Mouse (Mus musculus) hindbrain, embryonic 11.5 days (tissue): ENCODE results near the gene Galk2. TPM values are rescaled to one million over a fixed set of nuclear protein-coding genes. Genes with fewer than 3 reads are reported as not detected.

Experiments
- ATAC-seq: fragments of 200-750 bp; cut with Nextera tagmentation; 2 replicates; pipeline ENCODE4 v1.8.0; 2017; ENCODE audit warnings: mild to moderate bottlenecking, moderate TSS enrichment, moderate library complexity; ENCODE audit not compliant: low FRiP score
- DNase-seq: peaks from one replicate; pipeline ENCODE4 v3.0.0-alpha.2; 2015; ENCODE audit warnings: low spot score
- H3K27ac ChIP-seq: fragments of 300-500 bp; sonication (generic); 2 replicates; pipeline ENCODE4 v1.5.1; 2014; ENCODE audit warnings: mild to moderate bottlenecking, low read depth, low read length
- H3K27me3 ChIP-seq: fragments of 300-500 bp; sonication (generic); 2 replicates; pipeline ENCODE4 v1.6.1; 2014; ENCODE audit warnings: mild to moderate bottlenecking, low read length, moderate library complexity, mixed read lengths; ENCODE audit not compliant: control insufficient read depth, insufficient read depth
- H3K36me3 ChIP-seq: fragments of 300-500 bp; sonication (generic); 2 replicates; pipeline ENCODE4 v1.6.1; 2014; ENCODE audit warnings: mild to moderate bottlenecking, low read length, moderate library complexity, mixed read lengths; ENCODE audit not compliant: control insufficient read depth, insufficient read depth
- H3K4me1 ChIP-seq: fragments of 300-500 bp; sonication (generic); replicated peaks from 2 replicates; pipeline ENCODE4 v1.6.1; 2014; ENCODE audit warnings: low read length, mixed read lengths; ENCODE audit not compliant: control insufficient read depth, insufficient read depth
- H3K4me2 ChIP-seq: fragments of 300-500 bp; sonication (generic); replicated peaks from 2 replicates; pipeline ENCODE4 v1.6.1; 2014; ENCODE audit warnings: mild to moderate bottlenecking, low read depth, low read length
- H3K4me3 ChIP-seq: fragments of 300-500 bp; sonication (generic); 2 replicates; pipeline ENCODE4 v1.5.1; 2014; ENCODE audit warnings: low read depth, low read length
- H3K9ac ChIP-seq: fragments of 300-500 bp; sonication (generic); 2 replicates; pipeline ENCODE4 v1.6.1; 2014; ENCODE audit warnings: low read depth, low read length
- H3K9me3 ChIP-seq: fragments of 300-500 bp; sonication (generic); 2 replicates; pipeline ENCODE4 v1.6.1; 2016; ENCODE audit warnings: low read length; ENCODE audit not compliant: control insufficient read depth
- WGBS: fragments of 180-500 bp; shearing (Covaris S2); extraction: QIAGEN DNeasy Blood & Tissue Kit; methylation state at CpG from one replicate; pipeline ENCODE4 v1.1.7; 2014; 5-methylcytosine and 5-hydroxymethylcytosine counted together
- polyA plus RNA-seq: library from polyadenylated mRNA; unstranded; fragments of >200 nt; fragmentation: Nextera tagmentation; extraction: Ambion mirVana; gene quantifications from 2 replicates; pipeline ENCODE4 v1.2.1, GENCODE M21; 2014

The Galk2 gene
- polyA plus RNA-seq, 1 experiment from 2014 or later = 35.5 TPM

DNA sequence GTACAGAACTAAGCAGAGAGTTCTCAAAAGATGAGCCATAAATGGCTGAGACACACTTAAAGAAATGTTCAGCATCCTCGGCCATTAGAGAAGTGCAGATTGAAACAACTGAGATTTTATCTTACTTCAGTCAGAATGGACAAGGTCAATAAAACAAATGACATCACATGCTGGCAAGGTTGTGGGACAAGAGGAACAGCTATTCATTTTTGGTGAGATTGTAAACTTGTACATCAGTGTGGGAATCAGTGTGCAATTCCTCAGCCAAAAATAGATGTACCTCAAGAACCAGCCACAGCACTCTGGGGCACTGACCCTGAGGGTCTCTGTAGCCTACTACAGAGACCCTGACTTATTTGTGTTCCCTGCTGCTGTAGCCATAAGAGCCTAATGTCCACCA, 84.4 kb downstream of the Galk2 start:
- no peaks in the 10 kb centered on the region for H3K4me1 ChIP-seq
- no peak overlapping the region for H3K9ac ChIP-seq
- H3K4me2 ChIP-seq = no peak overlapping the region
- no peak for DNase-seq
- H3K4me3 ChIP-seq = no peak overlapping the region
- no peak overlapping the region for H3K27ac ChIP-seq
- H3K27me3 ChIP-seq = no peaks in the 10 kb centered on the region
- ATAC-seq = no peak
- no peaks in the 10 kb centered on the region for H3K36me3 ChIP-seq
- no peaks in the 10 kb centered on the region for H3K9me3 ChIP-seq
- 87% methylated on average over 1 of the region's 1 CpGs for WGBS

DNA sequence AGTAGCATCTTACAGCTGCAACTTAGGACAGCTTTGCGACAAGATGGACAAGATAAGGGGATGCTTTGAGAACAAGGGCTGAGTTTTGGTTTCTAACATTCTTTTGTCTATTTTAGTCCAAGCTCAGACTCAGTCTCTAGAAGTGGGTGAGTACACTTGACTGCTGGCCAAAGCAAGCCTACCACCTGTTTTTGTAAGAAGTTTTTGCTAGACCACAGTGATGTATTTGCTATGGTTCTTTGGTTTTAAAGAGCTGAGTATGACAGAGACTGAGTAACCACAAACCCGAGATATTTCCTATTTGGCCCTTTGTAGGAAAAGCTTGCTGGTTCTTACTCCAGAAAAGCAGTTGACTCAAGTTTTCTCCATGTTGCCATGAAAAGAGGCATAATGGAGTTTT, 89.3 kb downstream of the Galk2 start:
- Histone ChIP-seq H3K4me3 (no peak overlapping the region), H3K4me2 (no peak overlapping the region), H3K27me3 (no peaks in the 10 kb centered on the region), H3K4me1 (no peaks in the 10 kb centered on the region), H3K9me3 (no peaks in the 10 kb centered on the region), H3K36me3 (no peaks in the 10 kb centered on the region), H3K9ac (no peak overlapping the region), H3K27ac (no peak overlapping the region)
- ATAC-seq (no peak), DNase-seq (no peak)
- 92% methylated on average over 2 of the region's 2 CpGs for whole genome bisulfite sequencing

DNA sequence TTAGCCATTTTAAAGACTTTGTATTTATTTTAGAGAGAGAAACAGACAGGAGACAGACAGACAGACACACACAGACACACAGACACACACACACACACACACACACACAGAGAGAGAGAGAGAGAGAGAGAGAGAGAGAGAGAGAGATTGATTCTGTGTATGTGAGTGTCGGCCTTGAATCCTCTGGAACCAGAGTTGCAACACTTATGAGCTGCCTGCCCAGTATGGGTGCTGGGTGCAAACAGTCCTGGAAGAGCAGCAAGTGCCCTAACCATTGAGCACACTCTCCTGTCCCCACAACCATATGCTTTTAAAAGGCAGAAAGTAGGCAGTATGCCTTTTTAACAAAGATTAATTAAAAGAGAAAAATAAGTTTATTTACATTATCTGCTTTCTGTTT, 109.9 kb downstream of the Galk2 start:
- no peaks in the 10 kb centered on the region for H3K27me3 ChIP-seq
- no peak for ATAC-seq
- WGBS = 88% methylated on average over 1 of the region's 1 CpGs

DNA sequence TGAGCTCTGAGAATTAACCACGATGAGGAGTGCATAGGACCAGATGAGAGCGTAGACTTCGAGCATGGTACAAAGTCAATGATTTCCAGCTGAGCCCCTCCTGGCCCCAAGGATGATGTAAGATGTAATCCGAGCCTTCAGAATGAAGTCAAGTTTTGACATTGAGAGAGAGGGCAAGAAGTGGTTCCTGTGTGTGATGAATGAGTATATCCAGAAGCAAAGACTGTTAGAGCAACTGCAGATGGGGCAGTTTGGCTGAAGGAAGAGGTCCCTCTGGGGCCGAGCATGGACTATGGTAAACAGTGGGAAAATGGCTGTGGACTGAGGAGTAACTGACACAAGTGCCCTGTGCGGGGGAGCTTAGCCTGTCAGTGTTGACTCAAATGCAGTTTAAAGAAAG, 114.3 kb downstream of the Galk2 start:
- Histone ChIP-seq H3K9me3 (no peaks in the 10 kb centered on the region), H3K9ac (no peak overlapping the region), H3K36me3 (no peaks in the 10 kb centered on the region), H3K4me2 (no peak overlapping the region), H3K27me3 (no peaks in the 10 kb centered on the region), H3K4me3 (no peak overlapping the region), H3K27ac (no peak overlapping the region), H3K4me1 (no peaks in the 10 kb centered on the region)
- 60% methylated on average over 6 of the region's 6 CpGs for WGBS
- no peak for ATAC-seq
- peak; percentile 36 for DNase-seq

More for the DNA sequence above, 109.9 kb downstream of the Galk2 start:
- no peak overlapping the region for H3K4me3 ChIP-seq
- no peaks in the 10 kb centered on the region for H3K4me1 ChIP-seq
- H3K27ac ChIP-seq = no peak overlapping the region
- H3K36me3 ChIP-seq = no peaks in the 10 kb centered on the region
- no peaks in the 10 kb centered on the region for H3K9me3 ChIP-seq
- DNase-seq = no peak
- no peak overlapping the region for H3K4me2 ChIP-seq
- H3K9ac ChIP-seq = no peak overlapping the region

DNA sequence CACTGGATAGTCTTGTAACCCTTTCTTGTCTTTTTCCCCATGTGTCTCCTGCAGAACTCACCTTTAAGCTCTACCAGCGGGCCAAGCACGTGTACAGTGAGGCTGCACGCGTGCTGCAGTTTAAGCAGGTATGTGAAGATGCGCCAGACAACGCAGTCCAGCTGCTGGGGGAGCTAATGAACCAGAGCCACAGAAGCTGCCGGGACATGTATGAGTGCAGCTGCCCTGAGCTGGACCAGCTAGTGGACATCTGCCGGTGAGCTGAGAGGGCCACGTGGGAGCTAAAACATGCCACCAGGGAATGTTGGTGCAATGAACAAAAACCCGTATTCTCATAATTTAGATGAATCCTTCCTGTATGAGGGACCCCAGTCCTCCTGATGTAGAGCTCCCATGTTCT, 116.3 kb downstream of the Galk2 start:
- Histone ChIP-seq H3K4me3 (no peak overlapping the region), H3K27me3 (no peaks in the 10 kb centered on the region), H3K36me3 (no peaks in the 10 kb centered on the region), H3K27ac (no peak overlapping the region), H3K4me1 (no peaks in the 10 kb centered on the region), H3K4me2 (no peak overlapping the region), H3K9ac (no peak overlapping the region), H3K9me3 (no peaks in the 10 kb centered on the region)
- WGBS = 95% methylated on average over 10 of the region's 10 CpGs
- ATAC-seq (no peak), DNase-seq (no peak)

DNA sequence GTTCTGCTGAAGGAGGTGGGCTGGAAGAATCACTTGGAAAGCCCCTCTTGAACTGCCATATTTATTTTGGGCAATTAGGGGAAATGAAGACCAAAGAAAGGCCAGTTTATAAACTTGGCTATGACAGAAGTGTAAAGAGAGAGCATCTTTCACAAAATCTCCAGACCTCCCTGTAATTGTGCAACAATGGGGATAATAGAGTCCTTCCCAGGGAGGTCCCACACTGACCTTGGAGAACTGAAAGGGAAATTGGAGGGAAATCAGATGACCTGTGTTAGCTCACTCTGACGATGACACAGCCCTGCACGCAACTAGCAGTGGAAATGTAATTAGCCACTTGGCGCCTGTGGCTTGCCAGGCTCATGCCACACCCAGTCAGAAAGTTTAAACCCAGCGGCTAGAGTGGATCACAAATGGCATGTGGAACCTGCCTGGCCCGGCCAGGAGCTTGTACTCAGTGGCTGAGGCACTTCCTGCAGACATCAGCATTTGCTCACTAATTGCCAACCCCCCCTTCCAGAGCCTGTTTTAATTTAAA, 117.0 kb downstream of the Galk2 start:
- Histone ChIP-seq H3K27ac (no peak overlapping the region), H3K4me1 (no peaks in the 10 kb centered on the region), H3K4me2 (no peak overlapping the region), H3K36me3 (no peaks in the 10 kb centered on the region), H3K27me3 (no peaks in the 10 kb centered on the region), H3K9ac (no peak overlapping the region), H3K4me3 (no peak overlapping the region), H3K9me3 (no peaks in the 10 kb centered on the region)
- WGBS = 69% methylated on average over 5 of the region's 5 CpGs
- ATAC-seq (no peak), DNase-seq (no peak)

DNA sequence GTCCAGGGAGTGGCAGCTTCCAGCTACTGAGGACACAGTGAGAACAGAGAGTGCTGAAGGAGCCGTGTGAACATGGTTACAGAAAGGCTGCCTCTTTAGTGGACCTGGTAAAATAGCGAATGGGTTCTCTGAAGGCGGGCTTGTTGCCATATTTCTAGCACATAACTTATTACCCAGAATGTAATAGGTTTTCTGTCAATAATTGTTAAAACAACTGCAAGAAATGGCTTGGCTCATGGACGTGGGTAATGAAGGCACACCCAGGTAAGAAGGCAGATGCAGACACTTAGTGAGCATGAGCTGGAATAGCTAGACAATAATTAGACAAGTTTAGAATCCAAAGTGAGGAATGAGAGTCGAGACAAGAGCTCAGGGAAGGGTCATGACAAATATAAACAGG, 143.4 kb downstream of the Galk2 start:
- 80% methylated on average over 5 of the region's 5 CpGs for WGBS
- Histone ChIP-seq H3K9me3 (no peaks in the 10 kb centered on the region), H3K9ac (no peak overlapping the region), H3K4me1 (no peaks in the 10 kb centered on the region), H3K4me3 (no peak overlapping the region), H3K36me3 (no peaks in the 10 kb centered on the region), H3K27me3 (no peaks in the 10 kb centered on the region), H3K4me2 (no peak overlapping the region), H3K27ac (no peak overlapping the region)
- ATAC-seq (no peak), DNase-seq (no peak)

DNA sequence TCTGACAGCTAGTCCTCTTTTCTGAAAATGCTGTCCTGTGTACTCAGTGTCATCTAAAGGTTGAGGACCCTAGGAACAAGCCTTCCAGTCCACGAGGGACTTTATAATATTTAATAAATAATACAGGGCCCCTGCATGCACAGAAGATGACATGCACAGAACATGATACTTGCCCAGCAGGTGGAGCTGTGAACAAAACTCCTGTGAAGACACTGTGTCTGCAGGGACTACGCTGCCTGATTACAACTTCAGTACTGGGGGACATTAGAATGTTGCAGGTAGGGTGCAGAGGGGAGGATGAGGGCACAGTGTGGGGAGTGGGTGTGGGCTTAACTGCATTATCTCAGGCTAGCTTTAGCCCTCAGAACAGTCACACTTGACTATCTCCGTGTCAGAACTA, 147.2 kb downstream of the Galk2 start:
- WGBS = 53% methylated on average over 3 of the region's 3 CpGs
- no peaks in the 10 kb centered on the region for H3K36me3 ChIP-seq
- H3K4me3 ChIP-seq = no peak overlapping the region
- no peak overlapping the region for H3K4me2 ChIP-seq
- H3K4me1 ChIP-seq = no peaks in the 10 kb centered on the region
- no peaks in the 10 kb centered on the region for H3K27me3 ChIP-seq
- H3K27ac ChIP-seq = no peak overlapping the region
- peak; percentile 54 for DNase-seq
- H3K9ac ChIP-seq = no peak overlapping the region
- ATAC-seq = peak; percentile 65
- H3K9me3 ChIP-seq = no peaks in the 10 kb centered on the region

DNA sequence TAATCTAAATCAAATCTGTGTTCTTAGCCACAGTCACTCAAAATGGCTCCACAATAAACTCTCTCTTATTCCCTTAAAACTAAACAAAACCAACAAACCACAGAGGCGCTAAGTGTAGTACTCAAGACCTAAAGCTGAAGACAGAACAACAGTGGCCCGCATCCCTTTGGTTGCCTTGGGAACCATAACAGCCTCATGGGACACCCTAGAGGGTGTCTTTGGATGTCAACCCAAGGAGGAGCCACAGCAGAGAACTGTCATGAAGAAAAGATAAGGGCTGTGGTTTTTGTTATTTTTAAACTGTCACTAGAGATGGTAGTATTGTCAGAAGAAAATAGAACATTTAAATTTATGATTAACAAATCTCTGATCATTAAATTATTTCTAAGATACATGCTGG, 147.8 kb downstream of the Galk2 start:
- DNase-seq = no peak
- no peaks in the 10 kb centered on the region for H3K27me3 ChIP-seq
- no peak overlapping the region for H3K4me2 ChIP-seq
- H3K4me3 ChIP-seq = no peak overlapping the region
- H3K27ac ChIP-seq = no peak overlapping the region
- ATAC-seq = no peak
- no peaks in the 10 kb centered on the region for H3K9me3 ChIP-seq
- H3K9ac ChIP-seq = no peak overlapping the region
- H3K4me1 ChIP-seq = no peaks in the 10 kb centered on the region
- H3K36me3 ChIP-seq = no peaks in the 10 kb centered on the region
- 63% methylated on average over 2 of the region's 2 CpGs for WGBS
